Mouse (Mus musculus) midbrain, embryonic 16.5 days (tissue): ENCODE measurements around the gene Gjb5. TPM values are rescaled to one million over a fixed set of nuclear protein-coding genes. Genes with fewer than 3 reads are reported as not detected.
A peak's percentile ranks its signal among the peaks of the same experiment; 100 is the strongest.

Experiments
- ATAC-seq: fragments of 200-750 bp; cut with Nextera tagmentation; 2 replicates; pipeline ENCODE4 v1.8.0; 2017; ENCODE audit warnings: moderate TSS enrichment
- H3K27ac ChIP-seq: fragments of 300-500 bp; sonication (generic); 2 replicates; pipeline ENCODE4 v1.5.1; 2014; ENCODE audit warnings: mild to moderate bottlenecking, low read length, mixed read lengths
- H3K27me3 ChIP-seq: fragments of 300-500 bp; sonication (generic); 2 replicates; pipeline ENCODE4 v1.6.1; 2014; ENCODE audit warnings: low read depth, low read length, mixed read lengths; ENCODE audit not compliant: control insufficient read depth, insufficient read depth
- H3K36me3 ChIP-seq: fragments of 300-500 bp; sonication (generic); 2 replicates; pipeline ENCODE4 v1.6.1; 2014; ENCODE audit warnings: mild to moderate bottlenecking, low read length, moderate library complexity, mixed read lengths; ENCODE audit not compliant: control insufficient read depth, insufficient read depth
- H3K4me1 ChIP-seq: fragments of 300-500 bp; sonication (generic); 2 replicates; pipeline ENCODE4 v1.6.1; 2014; ENCODE audit warnings: mild to moderate bottlenecking, low read length, mixed read lengths; ENCODE audit not compliant: control insufficient read depth, insufficient read depth
- H3K4me2 ChIP-seq: fragments of 300-500 bp; sonication (generic); 2 replicates; pipeline ENCODE4 v1.6.1; 2014; ENCODE audit warnings: mild to moderate bottlenecking, low read length, mixed read lengths
- H3K4me3 ChIP-seq: fragments of 300-500 bp; sonication (generic); 2 replicates; pipeline ENCODE4 v1.5.1; 2014; ENCODE audit warnings: low read depth, mild to moderate bottlenecking, low read length, moderate library complexity, mixed read lengths
- H3K9ac ChIP-seq: fragments of 300-500 bp; sonication (generic); 2 replicates; pipeline ENCODE4 v1.6.1; 2014; ENCODE audit warnings: low read depth, low read length, mixed read lengths
- H3K9me3 ChIP-seq: fragments of 300-500 bp; sonication (generic); replicated peaks from 2 replicates; pipeline ENCODE4 v1.6.1; 2014; ENCODE audit warnings: mild to moderate bottlenecking, low read length, mixed read lengths; ENCODE audit not compliant: control insufficient read depth, poor library complexity, severe bottlenecking
- WGBS: fragments of 180-500 bp; shearing (Covaris S2); extraction: QIAGEN DNeasy Blood & Tissue Kit; methylation state at CpG from one replicate; pipeline ENCODE4 v1.1.7; 2014; 5-methylcytosine and 5-hydroxymethylcytosine counted together
- polyA plus RNA-seq: library from polyadenylated mRNA; unstranded; fragments of >200 nt; fragmentation: Nextera tagmentation; extraction: Ambion mirVana; gene quantifications from 2 replicates; pipeline ENCODE4 v1.2.1, GENCODE M21; 2015

The Gjb5 gene
- polyA plus RNA-seq, 1 experiment from 2014 or later = 0.18 TPM

GRCm38 (mm10) chr4:127334870-127335504 lies 23.0 kb downstream of the Gjb5 start:
- WGBS = 47% methylated on average over 5 of the region's 5 CpGs

GRCm38 (mm10) chr4:127331171-127331570 lies 26.8 kb downstream of the Gjb5 start:
- no peak overlapping the region for H3K4me3 ChIP-seq
- H3K9ac ChIP-seq = no peak overlapping the region
- H3K36me3 ChIP-seq = no peaks in the 10 kb centered on the region
- H3K27ac ChIP-seq = no peak overlapping the region
- no peaks in the 10 kb centered on the region for H3K9me3 ChIP-seq
- no peak for ATAC-seq
- H3K27me3 ChIP-seq = peaks cover 26% of the 10 kb centered on the region
- 18% methylated on average over 13 of the region's 13 CpGs for WGBS
- H3K4me1 ChIP-seq = peaks cover 17% of the 10 kb centered on the region
- no peak overlapping the region; the same call in 1 of the 2 replicates for H3K4me2 ChIP-seq

More at GRCm38 (mm10) chr4:127334870-127335504, 23.0 kb downstream of the Gjb5 start:
- H3K4me3 ChIP-seq = no peak overlapping the region
- no peaks in the 10 kb centered on the region for H3K36me3 ChIP-seq
- peaks cover 13% of the 10 kb centered on the region for H3K4me1 ChIP-seq
- H3K27me3 ChIP-seq = peaks cover 17% of the 10 kb centered on the region
- no peak for ATAC-seq
- H3K9ac ChIP-seq = no peak overlapping the region
- no peak overlapping the region for H3K4me2 ChIP-seq
- no peaks in the 10 kb centered on the region for H3K9me3 ChIP-seq
- no peak overlapping the region for H3K27ac ChIP-seq

- Histone ChIP-seq H3K9me3 (no peaks in the 10 kb centered on the region), H3K9ac (peak within 1 kb of the TSS; percentile 3; the same call in 1 of the 2 replicates), H3K27ac (no peak within 1 kb of the TSS), H3K27me3 (peaks cover 26% of the 10 kb centered on the region), H3K4me2 (peak within 1 kb of the TSS; percentile 46), H3K4me1 (peaks cover 17% of the 10 kb centered on the region), H3K4me3 (peak within 1 kb of the TSS; percentile 26), H3K36me3 (no peaks in the 10 kb centered on the region)
- peak; percentile 29; the same call in 1 of the 2 replicates for ATAC-seq
- 2% methylated on average over 49 of the region's 49 CpGs for WGBS
These were observed 27.5 kb downstream of the Gjb5 start, which contains the start of gene Gjb3 for GRCm38 (mm10) chr4:127330181-127331100. Gene Gjb3, minus strand, starts transcription at chr4:127330844.

GRCm38 (mm10) chr4:127329751-127330150 lies 28.2 kb downstream of the Gjb5 start:
- no peak overlapping the region for H3K9ac ChIP-seq
- H3K27me3 ChIP-seq = peaks cover 26% of the 10 kb centered on the region
- H3K4me2 ChIP-seq = peak overlapping the region; percentile 46
- no peaks in the 10 kb centered on the region for H3K36me3 ChIP-seq
- H3K27ac ChIP-seq = no peak overlapping the region
- WGBS = 3% methylated on average over 13 of the region's 13 CpGs
- no peak for ATAC-seq
- H3K9me3 ChIP-seq = no peaks in the 10 kb centered on the region
- peak overlapping the region; percentile 26; the same call in 1 of the 2 replicates for H3K4me3 ChIP-seq
- peaks cover 17% of the 10 kb centered on the region for H3K4me1 ChIP-seq

GRCm38 (mm10) chr4:127329046-127329445 lies 28.9 kb downstream of the Gjb5 start:
- ATAC-seq = no peak
- H3K4me3 ChIP-seq = no peak overlapping the region
- no peak overlapping the region for H3K4me2 ChIP-seq
- no peak overlapping the region for H3K9ac ChIP-seq
- no peaks in the 10 kb centered on the region for H3K36me3 ChIP-seq
- H3K9me3 ChIP-seq = no peaks in the 10 kb centered on the region
- peaks cover 26% of the 10 kb centered on the region for H3K27me3 ChIP-seq
- 17% methylated on average over 3 of the region's 3 CpGs for WGBS
- peaks cover 17% of the 10 kb centered on the region for H3K4me1 ChIP-seq
- no peak overlapping the region for H3K27ac ChIP-seq

- H3K9me3 ChIP-seq = no peaks in the 10 kb centered on the region
- H3K36me3 ChIP-seq = no peaks in the 10 kb centered on the region
- WGBS = 70% methylated on average over 7 of the region's 7 CpGs
- H3K27me3 ChIP-seq = peaks cover 26% of the 10 kb centered on the region
- H3K4me2 ChIP-seq = no peak overlapping the region
- no peak overlapping the region for H3K27ac ChIP-seq
- peaks cover 17% of the 10 kb centered on the region for H3K4me1 ChIP-seq
- no peak for ATAC-seq
- H3K9ac ChIP-seq = no peak overlapping the region
- no peak overlapping the region for H3K4me3 ChIP-seq
These were observed 29.6 kb downstream of the Gjb5 start for GRCm38 (mm10) chr4:127328378-127328777.

GRCm38 (mm10) chr4:127327749-127328148 lies 30.2 kb downstream of the Gjb5 start:
- Histone ChIP-seq H3K4me2 (no peak overlapping the region), H3K27ac (no peak overlapping the region), H3K4me3 (no peak overlapping the region), H3K9me3 (no peaks in the 10 kb centered on the region; the same call in 1 of the 2 replicates), H3K4me1 (peaks cover 17% of the 10 kb centered on the region), H3K9ac (no peak overlapping the region), H3K36me3 (no peaks in the 10 kb centered on the region), H3K27me3 (peaks cover 26% of the 10 kb centered on the region)
- no peak for ATAC-seq
- WGBS = 80% methylated on average over 6 of the region's 6 CpGs

GRCm38 (mm10) chr4:127327258-127327657 lies 30.7 kb downstream of the Gjb5 start:
- peaks cover 17% of the 10 kb centered on the region for H3K4me1 ChIP-seq
- H3K9ac ChIP-seq = no peak overlapping the region
- 70% methylated on average over 7 of the region's 7 CpGs for WGBS
- no peaks in the 10 kb centered on the region; the same call in 1 of the 2 replicates for H3K9me3 ChIP-seq
- no peak overlapping the region for H3K4me2 ChIP-seq
- ATAC-seq = no peak
- peaks cover 26% of the 10 kb centered on the region for H3K27me3 ChIP-seq
- H3K36me3 ChIP-seq = no peaks in the 10 kb centered on the region
- H3K4me3 ChIP-seq = no peak overlapping the region
- no peak overlapping the region for H3K27ac ChIP-seq

GRCm38 (mm10) chr4:127325276-127325675 lies 32.7 kb downstream of the Gjb5 start:
- Histone ChIP-seq H3K9me3 (no peaks in the 10 kb centered on the region; the same call in 1 of the 2 replicates), H3K27me3 (peaks cover 9% of the 10 kb centered on the region), H3K9ac (no peak overlapping the region), H3K4me2 (no peak overlapping the region), H3K4me3 (no peak overlapping the region), H3K4me1 (peaks cover 7% of the 10 kb centered on the region), H3K36me3 (no peaks in the 10 kb centered on the region), H3K27ac (no peak overlapping the region)
- no peak for ATAC-seq
- WGBS = 86% methylated on average over 5 of the region's 5 CpGs
